Mouse (Mus musculus): ENCODE data around the gene Plekhh2. TPM values are rescaled to one million over a fixed set of nuclear protein-coding genes. Genes with fewer than 3 reads are reported as not detected.

Gene Plekhh2
- total and polyA plus RNA-seq, 3 experiments: 0.04 TPM; not detected in 2

- no peak for DNase-seq (ENCODE audit: low read depth, low spot score)
- Histone ChIP-seq H3K9ac (ENCODE audit: control insufficient read depth, low read depth, low read length, poor library complexity, severe bottlenecking) (no peak overlapping the region), H3K9me3 (replicated peaks; ENCODE audit: insufficient read depth, low read length) (no peaks in the 10 kb centered on the region), H3K79me2 (ENCODE audit: control insufficient read depth, insufficient read depth, low read length, poor library complexity) (no peaks in the 10 kb centered on the region), H3K4me3 (ENCODE audit: control insufficient read depth in 1 of 2, insufficient read depth in 1 of 2, low read depth in 2 of 2, low read length in 2 of 2) (no peak overlapping the region), H3K4me1 (ENCODE audit: control insufficient read depth in 1 of 2, insufficient read depth in 2 of 2, low read length in 2 of 2) (no peaks in the 10 kb centered on the region), H3K36me3 (ENCODE audit: control insufficient read depth in 1 of 2, insufficient read depth in 2 of 2, low read length in 2 of 2) (no peaks in the 10 kb centered on the region), H3K27me3 (ENCODE audit: control insufficient read depth in 1 of 2, insufficient read depth in 2 of 2, low read length in 2 of 2) (peaks cover 0 to 5% of the 10 kb centered on the region in 2 experiments; a peak in 3 of 4 replicates), H3K27ac (ENCODE audit: control insufficient read depth, low read depth, low read length) (no peak overlapping the region)
- TF ChIP-seq TCF12 (IDR thresholded peaks at IDR 0.05; ENCODE audit: low read depth, low read length) (no peak), GATA1 (IDR thresholded peaks at IDR 0.05; ENCODE audit: low read depth, low read length) (no peak)
Observed at GRCm38 (mm10) chr17:84579817-84580216, 68.1 kb downstream of the Plekhh2 start.

GRCm38 (mm10) chr17:84580821-84581220 lies 69.1 kb downstream of the Plekhh2 start:
- no peaks in the 10 kb centered on the region for H3K36me3 ChIP-seq (ENCODE audit: control insufficient read depth in 1 of 2, insufficient read depth in 2 of 2, low read length in 2 of 2)
- H3K27me3 ChIP-seq (ENCODE audit: control insufficient read depth in 1 of 2, insufficient read depth in 2 of 2, low read length in 2 of 2): peaks cover 0 to 5% of the 10 kb centered on the region in 2 experiments; a peak in 3 of 4 replicates
- TF ChIP-seq CTCF (IDR thresholded peaks at IDR 0.05 in 2 of 3, conservative IDR thresholded peaks at IDR 0.05 in 1 of 3; ENCODE audit: control insufficient read depth in 1 of 3, insufficient read depth in 1 of 3, low read depth in 2 of 3, low read length in 3 of 3, poor library complexity in 1 of 3, severe bottlenecking in 1 of 3) (no peak), EP300 (IDR thresholded peaks at IDR 0.05; ENCODE audit: low read depth in 1 of 2, low read length in 2 of 2) (no peak), UBTF (IDR thresholded peaks at IDR 0.05; ENCODE audit: borderline replicate concordance, insufficient read depth, low read depth, low read length) (no peak), ETS1 (IDR thresholded peaks at IDR 0.05; ENCODE audit: low read depth, low read length) (no peak), ZMIZ1 (IDR thresholded peaks at IDR 0.05; ENCODE audit: low read depth, low read length) (no peak), MYB (IDR thresholded peaks at IDR 0.05; ENCODE audit: low read depth, low read length) (no peak), POLR2AphosphoS5 (IDR thresholded peaks at IDR 0.05; ENCODE audit: borderline replicate concordance, low read depth, low read length) (no peak), ZC3H11A (IDR thresholded peaks at IDR 0.05; ENCODE audit: low read depth, low read length) (no peak), MYC (IDR thresholded peaks at IDR 0.05; ENCODE audit: low read depth, low read length) (no peak), KAT2A (conservative IDR thresholded peaks at IDR 0.05; ENCODE audit: low read depth, low read length) (no peak), JUND (IDR thresholded peaks at IDR 0.05; ENCODE audit: low read depth, low read length) (no peak), HCFC1 (IDR thresholded peaks at IDR 0.05; ENCODE audit: low read depth, low read length) (no peak), ZNF384 (IDR thresholded peaks at IDR 0.05; ENCODE audit: low read depth, low read length) (no peak), CHD1 (IDR thresholded peaks at IDR 0.05; ENCODE audit: low read depth, low read length) (no peak), USF1 (IDR thresholded peaks at IDR 0.05; ENCODE audit: low read depth, low read length) (no peak), MXI1 (IDR thresholded peaks at IDR 0.05; ENCODE audit: low read depth, low read length) (no peak), GATA1 (IDR thresholded peaks at IDR 0.05; ENCODE audit: low read depth, low read length) (no peak), E2F4 (IDR thresholded peaks at IDR 0.05; ENCODE audit: borderline replicate concordance, low read depth, low read length) (no peak), RAD21 (IDR thresholded peaks at IDR 0.05; ENCODE audit: low read depth, low read length) (no peak), TCF12 (IDR thresholded peaks at IDR 0.05; ENCODE audit: low read depth, low read length) (no peak)
- H3K4me1 ChIP-seq (ENCODE audit: control insufficient read depth in 1 of 2, insufficient read depth in 2 of 2, low read length in 2 of 2): no peaks in the 10 kb centered on the region
- H3K9me3 ChIP-seq (replicated peaks; ENCODE audit: insufficient read depth, low read length): no peaks in the 10 kb centered on the region
- H3K9ac ChIP-seq (ENCODE audit: control insufficient read depth, low read depth, low read length, poor library complexity, severe bottlenecking): no peak overlapping the region
- no peak for DNase-seq (ENCODE audit: low read depth, low spot score)
- H3K27ac ChIP-seq (ENCODE audit: control insufficient read depth, low read depth, low read length): no peak overlapping the region
- no peaks in the 10 kb centered on the region for H3K79me2 ChIP-seq (ENCODE audit: control insufficient read depth, insufficient read depth, low read length, poor library complexity)
- no peak overlapping the region for H3K4me3 ChIP-seq (ENCODE audit: control insufficient read depth in 1 of 2, insufficient read depth in 1 of 2, low read depth in 2 of 2, low read length in 2 of 2)

Data from MEL (cell line).